Mouse (Mus musculus) bone marrow macrophage, adult 2 months (primary cell): ENCODE measurements around the gene Gm29609.

ENCODE experiments used
- CTCF ChIP-seq: IDR thresholded peaks from 2 replicates; pipeline ENCODE4 v1.5.1; 2012; ENCODE audit warnings: low read depth, mild to moderate bottlenecking, low read length, moderate library complexity
- POLR2A ChIP-seq: IDR thresholded peaks from 2 replicates; pipeline ENCODE4 v1.6.1; 2012; ENCODE audit warnings: mild to moderate bottlenecking, low read depth, low read length, borderline replicate concordance

GRCm38 (mm10) chr5:31138968-31139425 lies 40.7 kb downstream of the Gm29609 start:
- TF ChIP-seq CTCF (no peak), POLR2A (no peak)
